Mouse (Mus musculus) E14TG2a.4 (cell line): ENCODE measurements around the gene Ddx27.

ENCODE experiments used
- H3K27me3 ChIP-seq: 2 replicates; pipeline ENCODE4 v1.6.1; 2014; ENCODE audit warnings: low read length, control low read depth; ENCODE audit not compliant: insufficient read depth
- H3K36me3 ChIP-seq: 2 replicates; pipeline ENCODE4 v1.6.1; 2014; ENCODE audit warnings: low read length, control low read depth; ENCODE audit not compliant: insufficient read depth
- H3K4me1 ChIP-seq: replicated peaks from 2 replicates; pipeline ENCODE4 v1.6.1; 2014; ENCODE audit warnings: low read depth, low read length, control low read depth
- H3K4me3 ChIP-seq: replicated peaks from 2 replicates; pipeline ENCODE4 v1.5.1; 2014; ENCODE audit warnings: mild to moderate bottlenecking, low read length
- H3K9me3 ChIP-seq: 2 replicates; pipeline ENCODE4 v1.6.1; 2014; ENCODE audit warnings: low read length, control low read depth
- CTCF ChIP-seq: conservative IDR thresholded peaks from 2 replicates; pipeline ENCODE4 v1.5.1; 2014; ENCODE audit warnings: low read length
- NANOG ChIP-seq: IDR thresholded peaks from 2 replicates; pipeline ENCODE4 v1.6.1; 2014; ENCODE audit warnings: borderline replicate concordance, low read length, mixed read lengths
- POU5F1 ChIP-seq: IDR thresholded peaks from 2 replicates; pipeline ENCODE4 v1.6.1; 2014; ENCODE audit warnings: low read length, borderline replicate concordance

Gene Ddx27

GRCm38 (mm10) chr2:167058201-167058600, 43.2 kb downstream of the Ddx27 start:
- Histone ChIP-seq H3K4me3 (0 out of 2 replicates have a peak overlapping the region, but pooled peaks have one; percentile 13), H3K4me1 (peaks cover 73% of the 10 kb centered on the region), H3K9me3 (no peaks in the 10 kb centered on the region), H3K27me3 (no peaks in the 10 kb centered on the region), H3K36me3 (peaks cover 61% of the 10 kb centered on the region)
- TF ChIP-seq POU5F1 = no peak
- no peak for TF ChIP-seq NANOG
- TF ChIP-seq CTCF = no peak

GRCm38 (mm10) chr2:167058814-167059387, 43.9 kb downstream of the Ddx27 start:
- Histone ChIP-seq H3K27me3 (no peaks in the 10 kb centered on the region), H3K4me1 (peaks cover 67% of the 10 kb centered on the region), H3K4me3 (peak overlapping the region; percentile 13; the same call in 1 of the 2 replicates), H3K9me3 (no peaks in the 10 kb centered on the region), H3K36me3 (peaks cover 61% of the 10 kb centered on the region)
- no peak for TF ChIP-seq CTCF
- peak; percentile 74; the same call in 1 of the 2 replicates for TF ChIP-seq POU5F1
- TF ChIP-seq NANOG = peak; percentile 96

- peaks cover 66% of the 10 kb centered on the region for H3K4me1 ChIP-seq
- no peaks in the 10 kb centered on the region for H3K27me3 ChIP-seq
- peak overlapping the region; percentile 90 for H3K4me3 ChIP-seq
- TF ChIP-seq NANOG (no peak), POU5F1 (no peak), CTCF (no peak)
- no peaks in the 10 kb centered on the region; the same call in 1 of the 2 replicates for H3K9me3 ChIP-seq
- peaks cover 60% of the 10 kb centered on the region for H3K36me3 ChIP-seq
Observed at GRCm38 (mm10) chr2:167059536-167059935, 44.5 kb downstream of the Ddx27 start.

GRCm38 (mm10) chr2:167059960-167060359, 45.0 kb downstream of the Ddx27 start:
- H3K27me3 ChIP-seq = no peaks in the 10 kb centered on the region
- peaks cover 60% of the 10 kb centered on the region for H3K36me3 ChIP-seq
- peak overlapping the region; percentile 90 for H3K4me3 ChIP-seq
- peaks cover 61% of the 10 kb centered on the region for H3K4me1 ChIP-seq
- TF ChIP-seq NANOG = no peak
- no peak for TF ChIP-seq CTCF
- no peak for TF ChIP-seq POU5F1
- H3K9me3 ChIP-seq = peaks cover 4% of the 10 kb centered on the region; the same call in 1 of the 2 replicates

DNA sequence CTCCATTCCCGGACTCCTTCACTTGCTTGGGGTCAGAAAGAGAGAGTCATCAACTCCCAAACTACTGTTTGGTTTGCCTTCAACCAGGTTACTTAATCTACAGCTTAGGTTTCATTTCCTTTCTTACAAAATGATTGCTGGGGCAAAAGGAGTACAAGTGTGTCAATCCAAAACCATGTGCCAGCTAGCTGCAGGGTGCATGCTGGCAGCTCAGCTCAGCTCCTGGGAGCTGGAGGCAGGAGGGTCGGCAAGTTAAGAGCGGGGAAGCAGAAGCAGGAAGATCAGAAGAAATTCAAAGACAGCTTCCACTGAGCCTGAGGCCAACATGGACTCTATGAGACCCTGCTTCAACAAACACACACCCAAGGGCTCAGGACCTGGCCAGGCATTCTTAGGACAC, 45.4 kb downstream of the Ddx27 start:
- Histone ChIP-seq H3K9me3 (peaks cover 8% of the 10 kb centered on the region; the same call in 1 of the 2 replicates), H3K36me3 (peaks cover 60% of the 10 kb centered on the region), H3K4me1 (peaks cover 60% of the 10 kb centered on the region), H3K4me3 (peak overlapping the region; percentile 90), H3K27me3 (no peaks in the 10 kb centered on the region)
- TF ChIP-seq NANOG (no peak), POU5F1 (no peak), CTCF (no peak)

GRCm38 (mm10) chr2:167060761-167061160, 45.8 kb downstream of the Ddx27 start:
- no peak for TF ChIP-seq NANOG
- TF ChIP-seq CTCF = no peak
- no peak for TF ChIP-seq POU5F1
- Histone ChIP-seq H3K27me3 (no peaks in the 10 kb centered on the region), H3K4me1 (peaks cover 60% of the 10 kb centered on the region), H3K4me3 (peak overlapping the region; percentile 90), H3K36me3 (peaks cover 60% of the 10 kb centered on the region), H3K9me3 (peaks cover 9% of the 10 kb centered on the region; the same call in 1 of the 2 replicates)

DNA sequence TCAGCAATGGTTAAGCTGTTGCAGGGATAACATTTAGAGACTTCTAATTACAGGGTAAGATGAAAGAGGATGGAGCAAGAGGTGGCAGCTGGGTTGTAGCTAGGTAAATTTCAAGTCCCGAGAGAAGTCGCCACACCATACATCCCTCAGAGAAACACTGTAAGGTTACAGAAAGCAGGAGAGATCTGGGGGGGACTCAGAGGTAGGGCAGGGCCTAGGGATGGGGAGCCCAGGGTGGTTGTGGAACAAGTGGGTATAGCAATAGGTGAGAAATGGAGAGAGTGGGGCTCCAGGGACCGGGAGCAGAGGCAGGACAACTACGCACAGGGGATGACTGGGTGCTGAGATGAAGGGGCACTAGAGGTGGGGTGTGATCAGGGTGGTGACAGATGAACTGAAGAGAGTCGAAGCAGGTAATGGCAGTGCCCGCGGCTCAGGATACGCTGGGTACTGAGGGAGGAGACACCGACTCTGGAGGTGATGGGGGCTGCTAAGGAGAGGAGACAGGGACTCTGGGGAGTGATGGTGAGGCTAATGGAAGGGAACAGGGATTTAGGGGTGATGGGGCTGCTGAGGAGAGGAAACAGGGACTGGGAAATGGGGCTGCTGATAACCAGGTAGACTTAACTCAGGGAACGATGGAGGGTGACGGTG, 46.5 kb downstream of the Ddx27 start:
- Histone ChIP-seq H3K27me3 (no peaks in the 10 kb centered on the region), H3K4me1 (peaks cover 55% of the 10 kb centered on the region), H3K9me3 (peaks cover 9% of the 10 kb centered on the region; the same call in 1 of the 2 replicates), H3K4me3 (peak overlapping the region; percentile 90), H3K36me3 (peaks cover 58% of the 10 kb centered on the region)
- TF ChIP-seq POU5F1 (no peak), NANOG (no peak), CTCF (no peak)

- H3K9me3 ChIP-seq = peaks cover 9% of the 10 kb centered on the region; the same call in 1 of the 2 replicates
- H3K4me3 ChIP-seq = peak overlapping the region; percentile 90
- H3K4me1 ChIP-seq = peaks cover 51% of the 10 kb centered on the region
- H3K27me3 ChIP-seq = no peaks in the 10 kb centered on the region
- peaks cover 51% of the 10 kb centered on the region for H3K36me3 ChIP-seq
- TF ChIP-seq CTCF (no peak), POU5F1 (no peak), NANOG (no peak)
Observed at GRCm38 (mm10) chr2:167062497-167062911, 47.5 kb downstream of the Ddx27 start.
